Mouse (Mus musculus) liver, embryonic 15.5 days (tissue): ENCODE data around the gene Armcx3. TPM values are rescaled to one million over a fixed set of nuclear protein-coding genes. Genes with fewer than 3 reads are reported as not detected.
"Not testable (repeated sequence)": the region's sequence is repeated elsewhere in the genome, so short reads cannot be mapped to it uniquely, and the experiment has no call there.

ENCODE experiments used
- ATAC-seq: fragments of 200-750 bp; cut with Nextera tagmentation; 2 replicates; pipeline ENCODE4 v1.8.0; 2017; ENCODE audit warnings: moderate number of reproducible peaks, mild to moderate bottlenecking, moderate library complexity; ENCODE audit not compliant: insufficient read depth
- H3K27ac ChIP-seq: fragments of 300-500 bp; sonication (generic); replicated peaks from 2 replicates; pipeline ENCODE4 v1.5.1; 2015; ENCODE audit warnings: mild to moderate bottlenecking, inconsistent platforms
- H3K27me3 ChIP-seq: fragments of 300-500 bp; sonication (generic); 2 replicates; pipeline ENCODE4 v1.6.1; 2015; ENCODE audit warnings: mild to moderate bottlenecking, inconsistent platforms
- H3K36me3 ChIP-seq: fragments of 300-500 bp; sonication (generic); replicated peaks from 2 replicates; pipeline ENCODE4 v1.6.1; 2015; ENCODE audit warnings: moderate library complexity, mild to moderate bottlenecking, inconsistent platforms
- H3K4me1 ChIP-seq: fragments of 300-500 bp; sonication (generic); replicated peaks from 2 replicates; pipeline ENCODE4 v1.6.1; 2015; ENCODE audit warnings: inconsistent platforms
- H3K4me2 ChIP-seq: fragments of 300-500 bp; sonication (generic); 2 replicates; pipeline ENCODE4 v1.6.1; 2015; ENCODE audit warnings: moderate library complexity, mild to moderate bottlenecking, inconsistent platforms
- H3K4me3 ChIP-seq: fragments of 300-500 bp; sonication (generic); replicated peaks from 2 replicates; pipeline ENCODE4 v1.5.1; 2015; ENCODE audit warnings: mild to moderate bottlenecking, inconsistent platforms
- H3K9ac ChIP-seq: fragments of 300-500 bp; sonication (generic); 2 replicates; pipeline ENCODE4 v1.6.1; 2015; ENCODE audit warnings: moderate library complexity, mild to moderate bottlenecking, inconsistent platforms
- H3K9me3 ChIP-seq: fragments of 300-500 bp; sonication (generic); replicated peaks from 2 replicates; pipeline ENCODE4 v1.6.1; 2016; ENCODE audit warnings: inconsistent platforms
- WGBS: fragments of 180-500 bp; shearing (Covaris S2); methylation state at CpG from one replicate; pipeline ENCODE4 v1.1.7; 2015; ENCODE audit warnings: mixed read lengths; ENCODE audit not compliant: insufficient replicate concordance; 5-methylcytosine and 5-hydroxymethylcytosine counted together
- polyA plus RNA-seq: library from polyadenylated mRNA; unstranded; fragments of >200 nt; fragmentation: Nextera tagmentation; extraction: Ambion mirVana; gene quantifications from 2 replicates; pipeline ENCODE4 v1.2.1, GENCODE M21; 2015

The Armcx3 gene
- polyA plus RNA-seq, 1 experiment from 2014 or later = 18.1 TPM

DNA sequence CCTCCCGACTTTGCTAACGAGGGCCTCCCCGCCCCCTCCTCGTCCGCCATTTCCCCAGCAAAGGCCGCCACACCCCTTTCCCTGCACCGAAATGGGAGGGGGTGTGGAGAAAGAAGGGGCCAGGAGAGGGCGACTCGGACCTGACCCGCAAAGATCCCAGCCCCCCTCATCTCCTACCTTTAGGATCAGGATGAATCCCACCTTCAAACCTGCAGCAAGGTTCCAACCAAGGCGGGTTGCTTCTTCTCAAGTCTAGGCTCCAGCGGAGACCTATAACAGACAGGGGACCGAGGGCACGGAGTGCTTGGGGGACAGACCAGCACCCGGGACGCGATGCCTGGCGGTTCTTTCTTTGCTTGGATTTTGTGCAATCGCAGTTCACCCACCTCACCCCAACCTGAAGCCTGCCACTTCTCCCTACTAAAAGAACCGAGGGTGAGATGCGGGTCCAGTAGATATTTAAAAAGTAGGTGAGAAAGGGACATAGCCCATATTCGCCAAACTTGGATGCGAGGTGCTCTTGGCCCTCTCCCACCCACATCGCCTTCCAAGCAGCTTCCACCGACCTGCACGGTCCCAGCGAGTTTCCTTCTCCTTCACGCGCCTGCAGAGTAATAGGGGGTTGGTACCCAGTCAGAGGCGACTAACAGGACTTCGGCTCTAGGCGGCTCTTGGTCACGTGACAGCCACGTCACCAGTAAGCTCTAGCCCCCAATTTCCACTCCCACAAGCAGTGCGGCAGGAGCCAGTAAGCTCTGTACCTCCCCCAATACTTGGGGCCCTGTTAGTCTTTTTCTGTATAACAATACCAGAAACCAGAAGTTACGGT, 5.4 kb upstream of the Armcx3 start, which contains the start of gene Armcx6:
TSS of gene Armcx6 (minus strand) at position 654 of the 829 bp plus-strand sequence.
- Histone ChIP-seq H3K4me1 (no peaks in the 10 kb centered on the region; the same call in 1 of the 2 replicates), H3K9ac (peak within 1 kb of the TSS; percentile 35; the same call in 1 of the 2 replicates), H3K9me3 (no peaks in the 10 kb centered on the region), H3K27me3 (no peaks in the 10 kb centered on the region), H3K4me3 (peak within 1 kb of the TSS; percentile 58), H3K27ac (no peak within 1 kb of the TSS; the same call in 1 of the 2 replicates), H3K4me2 (peak within 1 kb of the TSS; percentile 82), H3K36me3 (no peaks in the 10 kb centered on the region)
- 15% methylated on average over 36 of the region's 36 CpGs for WGBS
- peak; percentile 89 for ATAC-seq

DNA sequence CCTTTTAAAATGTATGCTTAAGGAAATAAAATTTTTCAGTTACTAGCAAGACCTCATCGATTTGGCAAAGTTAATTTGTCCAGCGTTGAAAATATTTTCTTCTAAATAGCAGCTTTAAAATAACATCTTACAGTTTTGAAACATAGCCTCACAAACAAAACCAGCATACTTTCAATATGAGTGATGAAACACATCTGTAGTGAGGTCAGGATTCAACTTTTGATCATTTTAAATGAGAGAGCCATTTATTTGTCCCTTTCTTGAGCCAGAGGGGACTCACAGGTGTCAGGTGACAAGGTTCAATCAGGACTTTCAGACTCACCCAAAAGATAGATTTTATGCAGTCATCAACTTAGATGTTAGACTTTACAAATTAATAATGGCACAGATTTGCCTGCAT, 4.5 kb upstream of the Armcx3 start:
- Histone ChIP-seq H3K36me3 (no peaks in the 10 kb centered on the region), H3K9me3 (no peaks in the 10 kb centered on the region), H3K4me3 (no peak overlapping the region), H3K27ac (no peak overlapping the region), H3K4me1 (no peaks in the 10 kb centered on the region; the same call in 1 of the 2 replicates), H3K4me2 (no peak overlapping the region), H3K9ac (no peak overlapping the region), H3K27me3 (no peaks in the 10 kb centered on the region)
- no peak for ATAC-seq
- WGBS = 42% methylated on average over 2 of the region's 2 CpGs

DNA sequence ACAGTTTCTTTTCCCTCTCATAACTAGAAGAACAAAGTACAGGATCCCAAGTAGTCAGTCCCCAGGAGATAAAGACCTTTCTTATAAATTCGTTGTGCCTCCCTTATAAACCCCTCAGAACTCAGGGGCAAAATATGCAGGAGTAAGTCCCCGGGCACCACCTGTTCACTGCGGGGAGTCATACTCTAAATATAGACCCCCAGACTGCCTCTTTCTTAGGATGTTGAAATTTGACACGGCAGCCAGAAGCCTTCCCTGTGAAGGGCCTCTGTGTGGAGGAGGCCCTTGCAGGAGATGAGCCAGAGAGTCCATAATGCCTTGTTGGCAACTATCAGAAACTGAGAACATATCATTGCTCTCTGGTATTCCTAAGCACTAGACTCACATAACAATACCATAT, 3.8 kb upstream of the Armcx3 start:
- Histone ChIP-seq H3K9me3 (no peaks in the 10 kb centered on the region), H3K27me3 (no peaks in the 10 kb centered on the region), H3K36me3 (no peaks in the 10 kb centered on the region), H3K4me3 (no peak overlapping the region), H3K9ac (no peak overlapping the region), H3K4me1 (peaks cover 1% of the 10 kb centered on the region; the same call in 1 of the 2 replicates), H3K4me2 (no peak overlapping the region), H3K27ac (no peak overlapping the region)
- ATAC-seq = no peak
- 28% methylated on average over 4 of the region's 4 CpGs for WGBS

DNA sequence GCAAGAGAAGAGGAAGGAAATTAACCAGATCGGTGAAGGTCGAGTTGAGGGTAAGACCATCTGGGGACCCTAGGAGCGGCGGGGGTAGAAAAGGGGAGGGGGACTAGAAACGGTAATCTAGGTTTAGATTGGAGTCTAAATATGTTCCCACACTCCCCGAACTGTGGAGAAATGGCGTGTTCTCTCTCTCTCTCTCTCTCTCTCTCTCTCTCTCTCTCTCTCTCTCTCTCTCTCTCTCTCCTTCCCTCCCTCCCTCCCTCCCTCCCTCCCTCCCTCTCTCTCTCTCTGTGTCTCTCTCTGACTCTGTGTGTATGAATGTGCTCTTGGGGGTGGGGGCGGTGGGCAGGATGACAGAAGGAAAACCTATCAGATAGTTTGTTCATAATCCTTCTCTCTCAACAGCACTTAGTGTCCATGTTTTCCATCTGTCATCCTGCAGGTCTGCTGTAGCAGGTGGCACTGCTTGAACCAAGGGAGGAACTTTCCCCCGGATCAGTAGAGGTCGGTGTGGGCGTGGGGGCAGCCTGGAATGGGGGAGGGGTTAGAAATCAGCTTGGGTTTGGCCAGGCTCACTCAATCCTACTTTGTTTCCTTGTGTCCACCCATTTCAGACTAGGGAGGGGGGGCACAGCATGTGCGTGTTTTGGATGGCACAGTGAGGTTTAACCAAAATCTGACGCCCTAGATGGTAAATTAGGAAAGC, 1.0 kb downstream of the Armcx3 start:
- no peaks in the 10 kb centered on the region for H3K9me3 ChIP-seq
- H3K36me3 ChIP-seq = no peaks in the 10 kb centered on the region
- no peak overlapping the region for H3K27ac ChIP-seq
- H3K9ac ChIP-seq = peak overlapping the region; percentile 56
- no peaks in the 10 kb centered on the region for H3K27me3 ChIP-seq
- peak overlapping the region; percentile 67 for H3K4me3 ChIP-seq
- ATAC-seq = peak; percentile 14; the same call in 1 of the 2 replicates
- WGBS = 26% methylated on average over 12 of the region's 13 CpGs
- peak overlapping the region; percentile 77 for H3K4me2 ChIP-seq
- peaks cover 7% of the 10 kb centered on the region; the same call in 1 of the 2 replicates for H3K4me1 ChIP-seq

DNA sequence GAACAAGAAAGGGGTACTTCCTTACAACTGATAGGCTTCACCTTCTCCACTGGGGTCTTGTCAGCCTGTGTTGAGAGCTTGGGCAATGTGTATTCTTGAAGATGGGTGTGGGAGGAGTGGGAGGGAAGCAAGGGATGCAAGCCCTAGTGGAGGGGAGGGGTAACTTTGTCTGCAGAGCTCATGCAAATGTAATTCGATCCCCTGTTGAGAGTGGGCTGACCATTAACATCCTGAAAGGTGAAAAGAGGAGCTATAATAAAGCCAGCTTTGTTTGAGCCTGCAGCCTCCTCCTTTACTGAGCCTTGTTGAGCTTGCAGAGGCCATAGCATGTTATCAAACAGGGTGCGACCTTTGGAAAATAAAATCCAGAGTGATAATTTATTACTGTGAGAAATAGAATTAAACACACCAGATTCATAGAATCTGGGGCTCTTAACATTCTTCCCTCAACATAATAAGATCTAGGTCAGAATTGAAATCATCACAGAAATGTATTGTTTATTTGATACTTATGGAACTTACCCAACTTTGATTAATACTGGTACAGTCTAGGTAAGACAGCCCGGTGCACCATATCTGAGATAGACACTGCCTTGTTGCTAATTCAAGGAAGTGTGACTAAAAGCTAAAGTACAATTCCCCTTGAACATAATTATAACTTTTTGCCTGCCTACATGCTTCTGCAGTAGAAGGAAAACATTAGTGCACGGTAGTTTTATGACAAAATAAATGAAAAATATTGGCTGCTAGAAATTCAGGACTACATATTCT, 7.2 kb downstream of the Armcx3 start:
- not testable (repeated sequence) for H3K27me3 ChIP-seq, ATAC-seq, H3K27ac ChIP-seq, H3K4me1 ChIP-seq, H3K36me3 ChIP-seq, H3K4me2 ChIP-seq, H3K9me3 ChIP-seq, H3K4me3 ChIP-seq, H3K9ac ChIP-seq
- WGBS = 49% methylated on average over 4 of the region's 4 CpGs

DNA sequence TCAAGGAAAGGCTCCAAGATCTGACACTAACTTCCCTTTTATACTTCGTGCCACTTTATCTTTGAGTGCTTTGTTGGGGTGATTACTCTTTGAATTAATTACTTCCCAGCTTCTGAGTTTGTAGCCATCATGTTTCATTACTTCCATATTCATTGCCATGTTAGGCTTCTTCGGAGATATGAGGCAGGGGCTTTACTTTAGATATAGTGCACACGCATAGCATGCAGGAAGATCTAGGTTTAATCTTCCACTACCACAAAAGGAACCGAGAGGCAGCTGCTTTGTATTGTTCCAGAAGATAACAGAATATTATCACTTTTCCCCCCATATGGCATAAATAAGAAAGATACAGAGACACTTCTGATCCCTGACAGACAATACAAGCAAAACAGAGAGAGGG, 31.3 kb downstream of the Armcx3 start:
- Histone ChIP-seq H3K9ac (no peak overlapping the region), H3K36me3 (no peaks in the 10 kb centered on the region), H3K4me2 (no peak overlapping the region), H3K4me1 (no peaks in the 10 kb centered on the region), H3K27me3 (no peaks in the 10 kb centered on the region), H3K27ac (no peak overlapping the region), H3K9me3 (no peaks in the 10 kb centered on the region), H3K4me3 (no peak overlapping the region)
- ATAC-seq = peak; percentile 40
- WGBS = 21% methylated on average over 4 of the region's 4 CpGs

DNA sequence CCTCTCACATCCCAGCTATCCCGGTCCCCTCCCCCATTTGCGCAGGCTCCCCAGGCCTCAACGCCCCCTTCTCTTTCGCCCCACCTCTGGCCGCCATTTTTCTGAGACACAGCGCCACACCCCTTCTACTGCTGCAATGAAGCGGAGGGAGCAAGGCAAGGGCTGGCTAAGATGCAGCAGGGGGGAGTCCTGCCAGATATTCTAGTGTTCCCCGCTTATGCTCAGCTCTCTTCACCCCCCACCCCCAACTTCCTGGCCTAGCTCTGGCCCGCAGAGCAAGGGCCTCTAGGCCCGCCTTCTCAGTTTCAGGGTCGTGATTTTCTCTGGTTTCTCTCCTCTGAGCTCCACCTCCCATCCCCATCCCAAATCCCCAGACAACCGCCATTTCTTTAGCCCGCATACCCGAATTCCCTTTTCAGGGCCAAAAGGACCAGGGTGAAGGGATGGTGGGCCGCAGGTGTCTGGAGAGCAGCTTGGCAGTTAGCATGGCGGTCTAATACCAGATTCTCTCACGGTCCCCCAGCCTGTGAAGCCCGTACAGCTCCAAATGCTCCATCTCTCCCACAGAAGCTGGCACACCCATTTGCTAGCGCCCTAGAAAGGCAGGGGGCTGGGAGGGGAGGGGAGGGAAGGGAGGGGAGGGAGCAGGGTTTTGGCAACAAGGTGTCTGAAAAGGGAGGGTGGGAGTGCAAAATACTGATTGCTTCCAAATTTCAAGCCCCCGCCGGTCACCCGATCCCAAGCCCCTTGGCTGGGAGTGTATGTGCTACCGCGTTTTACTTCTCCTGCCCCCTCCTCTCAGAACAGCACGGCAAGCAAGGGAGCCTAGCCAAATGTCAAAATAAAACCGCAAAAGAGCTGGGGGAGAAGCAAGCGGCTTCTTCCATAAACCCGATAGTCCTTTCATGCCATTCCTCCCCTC, 51.7 kb downstream of the Armcx3 start:
- no peak for ATAC-seq
- H3K4me3 ChIP-seq = peak overlapping the region; percentile 54
- H3K9ac ChIP-seq = peak overlapping the region; percentile 25; the same call in 1 of the 2 replicates
- no peaks in the 10 kb centered on the region for H3K9me3 ChIP-seq
- WGBS = 21% methylated on average over 26 of the region's 28 CpGs
- 0 out of 2 replicates have a peak, but pooled peaks cover 3% of the 10 kb centered on the region for H3K4me1 ChIP-seq
- H3K27me3 ChIP-seq = 0 out of 2 replicates have a peak, but pooled peaks cover 9% of the 10 kb centered on the region
- H3K4me2 ChIP-seq = peak overlapping the region; percentile 66
- no peaks in the 10 kb centered on the region for H3K36me3 ChIP-seq
- H3K27ac ChIP-seq = no peak overlapping the region

DNA sequence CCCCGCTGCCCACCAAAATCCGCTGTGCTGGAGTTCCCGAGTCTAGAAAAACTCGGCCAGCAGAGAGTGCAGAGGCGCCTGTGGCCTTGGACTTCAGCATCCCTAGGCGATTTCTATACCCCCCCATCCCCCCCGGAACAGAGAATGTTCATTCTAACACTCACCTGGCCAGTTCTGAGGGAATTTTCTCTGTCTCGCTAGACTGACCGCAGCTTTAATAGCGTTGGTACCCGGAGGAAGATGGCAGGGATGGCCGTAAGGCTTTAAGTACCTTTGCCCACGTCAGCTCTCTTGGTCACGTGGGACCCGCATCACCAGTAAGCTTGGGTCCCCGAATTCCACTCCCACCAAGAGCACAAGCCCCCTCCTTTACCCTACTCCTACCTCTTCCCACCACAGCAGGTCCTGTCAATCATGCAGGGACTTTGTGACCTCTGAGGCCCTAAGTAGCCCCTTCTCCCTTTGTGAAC, 52.4 kb downstream of the Armcx3 start, which contains the start of gene Armcx2:
TSS of gene Armcx2 (minus strand) at position 467 of the 470 bp plus-strand sequence.
- WGBS = 15% methylated on average over 16 of the region's 16 CpGs
- Histone ChIP-seq H3K4me2 (peak within 1 kb of the TSS; percentile 66), H3K36me3 (no peaks in the 10 kb centered on the region), H3K4me1 (0 out of 2 replicates have a peak, but pooled peaks cover 3% of the 10 kb centered on the region), H3K27ac (no peak within 1 kb of the TSS), H3K9ac (peak within 1 kb of the TSS; percentile 25; the same call in 1 of the 2 replicates), H3K27me3 (0 out of 2 replicates have a peak, but pooled peaks cover 9% of the 10 kb centered on the region), H3K9me3 (no peaks in the 10 kb centered on the region), H3K4me3 (peak within 1 kb of the TSS; percentile 54)
- peak; percentile 68 for ATAC-seq
